Mouse (Mus musculus): ENCODE data around the gene Efnb1. TPM values are rescaled to one million over a fixed set of nuclear protein-coding genes. Genes with fewer than 3 reads are reported as not detected.

The Efnb1 gene
- polyA plus RNA-seq, 1 experiment from 2014 or later: 71.3 TPM

DNA sequence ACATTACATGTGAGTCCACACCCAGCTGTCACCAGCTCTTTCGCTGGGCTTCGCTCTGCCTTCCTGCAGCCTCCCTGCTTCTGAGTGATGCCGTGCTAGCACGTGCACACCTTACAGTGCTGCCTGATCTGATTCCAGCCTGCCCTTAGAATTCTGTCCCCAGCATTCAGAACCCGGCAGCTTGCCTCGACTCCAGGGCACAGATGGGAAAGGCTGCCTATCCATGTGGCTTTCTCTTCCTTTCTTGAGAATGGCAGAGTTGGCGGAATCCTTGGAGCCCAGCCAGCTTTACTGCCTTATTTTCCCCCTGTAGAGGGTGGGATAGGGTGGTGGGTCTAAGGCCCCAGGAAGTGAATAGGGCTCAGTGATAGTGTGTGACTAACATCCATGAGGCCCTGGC is 9.6 kb downstream of the Efnb1 start:
- Histone ChIP-seq H3K36me3 (replicated peaks) (peaks cover 83% of the 10 kb centered on the region), H3K9me3 (no peaks in the 10 kb centered on the region), H3K27ac (no peak overlapping the region), H3K27me3 (ENCODE audit: poor library complexity, severe bottlenecking) (peaks cover 99% of the 10 kb centered on the region), H3K4me3 (no peak overlapping the region), H3K4me1 (peaks cover 99% of the 10 kb centered on the region)
- DNase-seq (ENCODE audit: extremely low spot score, low spot score): no peak
- 89% methylated on average over 7 of the region's 7 CpGs for WGBS

DNA sequence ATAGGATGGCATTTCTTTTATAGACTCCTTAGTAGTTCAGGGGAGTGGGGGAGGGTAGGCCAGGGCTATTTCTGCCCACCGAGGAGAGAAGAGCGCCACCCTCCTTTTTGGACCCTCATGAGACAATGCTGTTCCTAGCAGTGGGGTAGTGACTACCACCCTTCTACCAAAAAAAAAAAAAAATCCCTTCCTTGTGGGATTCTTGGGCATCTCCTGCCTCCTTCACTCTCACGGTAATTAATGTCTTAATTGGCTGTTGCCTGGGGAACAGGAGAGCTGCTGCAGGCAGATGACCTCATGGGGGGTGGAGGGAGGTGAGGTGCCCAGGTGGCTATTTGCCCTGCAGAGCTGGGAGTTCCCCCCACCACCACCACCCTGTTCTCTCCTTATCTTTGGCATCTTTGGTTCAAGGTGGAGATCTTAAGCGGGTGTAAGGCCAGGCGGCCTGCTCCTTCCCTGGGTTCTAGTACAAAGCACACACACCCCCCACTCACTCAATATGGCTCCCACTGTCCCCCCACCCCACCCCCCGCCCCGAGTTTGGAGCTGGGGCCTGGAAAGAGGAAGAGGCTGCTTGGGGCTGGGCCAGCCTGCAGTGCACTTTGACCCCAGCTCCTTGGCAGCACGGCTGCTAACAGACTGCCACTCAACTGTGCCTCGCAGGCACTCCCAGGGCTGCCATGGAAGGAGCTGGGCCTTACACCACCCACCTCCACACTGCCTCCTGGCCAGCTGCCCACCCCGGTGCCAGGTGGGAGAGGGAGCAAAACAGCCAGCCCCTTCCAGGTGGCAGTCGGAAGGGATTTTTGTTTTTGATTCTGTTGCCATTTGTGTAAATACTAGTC is 12.4 kb downstream of the Efnb1 start:
- H3K27ac ChIP-seq: peak overlapping the region; percentile 57
- 48% methylated on average over 11 of the region's 11 CpGs for WGBS

DNA sequence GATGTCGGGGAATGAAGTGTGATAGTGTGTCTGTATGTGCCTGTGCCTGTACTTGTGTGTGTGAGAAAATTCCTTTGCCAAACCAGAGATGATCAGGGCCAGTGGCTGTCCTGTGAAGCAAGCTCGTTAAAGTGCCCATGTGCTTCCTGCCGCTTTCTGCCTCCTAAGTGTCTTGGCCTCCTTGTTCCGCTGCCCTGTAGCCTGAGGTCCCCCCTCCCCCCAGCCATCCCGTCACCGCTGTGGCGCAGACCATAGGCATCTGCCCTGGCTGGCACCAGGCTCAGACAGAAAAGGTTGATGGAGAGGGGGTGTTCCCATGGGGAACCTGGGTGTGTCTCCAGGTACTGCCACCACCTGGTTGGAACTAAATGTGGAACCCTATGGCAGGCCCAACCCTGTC is 13.1 kb downstream of the Efnb1 start:
- H3K9me3 ChIP-seq: no peaks in the 10 kb centered on the region
- H3K4me1 ChIP-seq: peaks cover 99% of the 10 kb centered on the region
- H3K4me3 ChIP-seq: no peak overlapping the region
- peaks cover 76% of the 10 kb centered on the region for H3K36me3 ChIP-seq (replicated peaks)
- no peak for DNase-seq (ENCODE audit: extremely low spot score, low spot score)
- 62% methylated on average over 7 of the region's 7 CpGs for WGBS
- no peak overlapping the region for H3K27ac ChIP-seq
- peaks cover 99% of the 10 kb centered on the region for H3K27me3 ChIP-seq (ENCODE audit: poor library complexity, severe bottlenecking)

More for the DNA sequence above, 12.4 kb downstream of the Efnb1 start:
- Histone ChIP-seq H3K9me3 (no peaks in the 10 kb centered on the region), H3K4me1 (peaks cover 99% of the 10 kb centered on the region), H3K36me3 (replicated peaks) (peaks cover 84% of the 10 kb centered on the region), H3K4me3 (no peak overlapping the region), H3K27me3 (ENCODE audit: poor library complexity, severe bottlenecking) (peaks cover 99% of the 10 kb centered on the region)
- no peak for DNase-seq (ENCODE audit: extremely low spot score, low spot score)

DNA sequence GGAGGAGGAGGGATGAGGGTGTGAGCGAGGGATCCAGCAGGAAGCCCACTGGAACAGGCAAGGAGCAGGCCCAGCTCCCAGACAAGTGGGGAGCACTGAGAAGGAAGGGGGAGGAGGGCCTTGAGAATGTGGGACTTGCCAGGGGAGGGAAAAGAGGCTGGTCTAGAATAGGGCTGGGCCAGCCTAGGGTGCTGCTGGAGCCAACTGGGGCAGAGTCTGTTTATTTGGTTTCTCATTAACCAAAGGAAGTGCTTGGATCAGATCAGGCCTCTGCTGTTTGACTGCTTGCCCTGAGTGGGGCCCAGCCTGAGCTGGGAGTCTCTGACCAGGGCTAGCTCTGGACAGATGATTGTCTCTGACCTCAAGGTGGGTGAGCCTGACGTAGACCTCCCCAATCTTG is 14.0 kb downstream of the Efnb1 start:
- Histone ChIP-seq H3K4me3 (no peak overlapping the region), H3K27me3 (ENCODE audit: poor library complexity, severe bottlenecking) (peaks cover 99% of the 10 kb centered on the region), H3K27ac (peak overlapping the region; percentile 62), H3K4me1 (peaks cover 93% of the 10 kb centered on the region), H3K36me3 (replicated peaks) (peaks cover 67% of the 10 kb centered on the region), H3K9me3 (no peaks in the 10 kb centered on the region)
- 78% methylated on average over 2 of the region's 2 CpGs for WGBS
- no peak for DNase-seq (ENCODE audit: extremely low spot score, low spot score)

DNA sequence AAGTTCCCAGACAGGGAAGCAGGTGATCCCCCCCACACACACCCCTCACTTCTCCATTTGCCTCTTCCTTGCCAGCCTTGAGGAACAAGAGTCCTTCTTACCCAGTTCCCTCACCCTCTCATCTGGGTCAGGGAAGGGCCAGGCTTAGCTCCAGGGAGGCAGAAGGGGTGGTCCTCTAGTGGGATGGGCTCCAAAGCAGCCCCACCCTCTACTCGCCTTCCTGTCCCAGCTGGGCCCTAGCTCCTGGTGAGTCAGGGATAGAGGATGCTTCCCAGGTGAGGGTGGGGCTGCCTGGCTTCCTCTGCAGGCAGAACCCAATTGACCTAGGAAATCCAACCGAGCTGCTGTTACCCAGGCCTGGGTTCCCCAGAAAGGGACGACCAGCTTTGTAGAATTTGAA is 14.8 kb downstream of the Efnb1 start:
- peaks cover 59% of the 10 kb centered on the region for H3K36me3 ChIP-seq (replicated peaks)
- WGBS: 56% methylated on average over 3 of the region's 3 CpGs

DNA sequence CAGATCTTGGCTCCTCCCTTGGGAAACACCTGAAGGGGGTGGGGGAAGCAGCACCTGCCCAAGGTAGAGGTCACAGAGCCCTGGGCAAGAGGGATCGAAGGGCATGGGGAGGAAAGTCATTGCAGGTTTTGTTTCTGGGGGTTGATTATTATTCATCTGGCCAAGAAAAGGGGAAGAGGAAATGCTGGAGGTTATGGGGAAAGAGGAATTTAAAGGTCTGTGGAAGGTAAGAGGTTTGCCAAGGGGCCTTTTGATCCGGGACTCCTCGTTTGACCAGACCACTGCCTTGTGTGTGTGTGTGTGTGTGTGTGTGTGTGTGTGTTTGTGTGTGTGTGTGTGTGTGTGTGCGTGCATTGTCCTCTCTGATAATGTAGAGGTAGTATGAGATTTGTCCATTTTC is 15.5 kb downstream of the Efnb1 start:
- no peak for DNase-seq (ENCODE audit: extremely low spot score, low spot score)
- Histone ChIP-seq H3K4me1 (peaks cover 80% of the 10 kb centered on the region), H3K27ac (no peak overlapping the region; the same call in 1 of the 2 replicates), H3K9me3 (no peaks in the 10 kb centered on the region), H3K36me3 (replicated peaks) (peaks cover 52% of the 10 kb centered on the region), H3K4me3 (no peak overlapping the region), H3K27me3 (ENCODE audit: poor library complexity, severe bottlenecking) (peaks cover 99% of the 10 kb centered on the region)
- 82% methylated on average over 4 of the region's 4 CpGs for WGBS

More for the DNA sequence above, 14.8 kb downstream of the Efnb1 start:
- Histone ChIP-seq H3K4me1 (peaks cover 85% of the 10 kb centered on the region), H3K27me3 (ENCODE audit: poor library complexity, severe bottlenecking) (peaks cover 99% of the 10 kb centered on the region), H3K27ac (peak overlapping the region; percentile 62; the same call in 1 of the 2 replicates), H3K4me3 (no peak overlapping the region), H3K9me3 (no peaks in the 10 kb centered on the region)
- DNase-seq (ENCODE audit: extremely low spot score, low spot score): no peak

DNA sequence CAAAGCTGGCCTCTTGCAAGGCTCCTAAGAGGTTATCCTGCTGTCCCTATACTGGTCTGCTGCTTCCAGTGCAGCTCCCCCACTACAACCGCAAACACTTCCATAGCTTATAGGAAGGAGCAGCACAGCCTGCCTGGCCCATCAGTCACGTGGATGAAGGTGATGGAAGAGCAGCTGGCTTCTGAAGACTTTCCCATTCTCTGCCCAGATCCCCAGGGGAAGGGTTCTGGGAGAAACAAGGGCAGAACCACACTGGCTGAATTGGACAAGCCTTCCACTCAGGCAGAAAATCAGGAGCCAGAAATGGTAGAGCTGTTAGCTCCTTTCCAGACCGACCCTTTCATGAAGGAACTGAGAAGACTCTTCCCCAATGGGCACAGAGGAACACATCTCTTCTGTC is 16.2 kb downstream of the Efnb1 start:
- Histone ChIP-seq H3K27me3 (ENCODE audit: poor library complexity, severe bottlenecking) (peaks cover 99% of the 10 kb centered on the region), H3K9me3 (no peaks in the 10 kb centered on the region), H3K4me3 (no peak overlapping the region), H3K27ac (peak overlapping the region; percentile 81), H3K36me3 (replicated peaks) (peaks cover 45% of the 10 kb centered on the region), H3K4me1 (peaks cover 77% of the 10 kb centered on the region)
- no peak for DNase-seq (ENCODE audit: extremely low spot score, low spot score)
- WGBS: 25% methylated on average over 3 of the region's 3 CpGs

DNA sequence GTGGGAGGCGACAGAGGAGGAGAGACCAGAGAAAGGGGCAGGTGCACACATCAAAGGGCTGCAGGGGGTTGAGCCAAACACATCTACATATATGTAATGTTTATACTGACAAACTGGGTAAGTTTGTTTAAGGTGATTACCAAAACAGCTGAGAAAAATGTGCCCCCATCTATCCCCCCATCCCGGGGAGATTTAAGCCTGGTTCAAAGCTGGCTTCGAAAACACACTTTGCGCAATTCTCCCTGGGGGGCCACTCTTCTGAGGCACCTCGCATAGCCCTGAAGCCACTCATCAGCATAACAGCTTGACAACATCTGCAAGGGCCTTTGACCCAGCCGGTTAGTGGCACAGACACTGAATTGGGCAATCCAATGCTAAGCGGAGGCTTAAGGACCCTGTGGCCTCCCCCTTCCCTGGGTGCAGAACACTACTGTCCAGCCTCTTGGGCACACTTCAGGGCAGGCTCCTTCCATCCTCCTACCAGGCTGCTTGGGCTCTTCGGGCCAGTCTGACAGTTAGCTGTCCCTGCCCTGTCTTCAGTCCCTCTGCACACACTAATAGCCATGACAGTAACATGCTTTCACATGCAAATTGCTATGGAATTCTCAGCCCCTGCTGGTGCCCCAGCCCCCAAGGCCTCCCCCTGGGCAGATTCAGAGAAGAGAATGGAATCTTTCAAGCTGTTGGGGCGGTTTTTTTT is 16.8 kb downstream of the Efnb1 start:
- peak overlapping the region; percentile 81 for H3K27ac ChIP-seq
- 23% methylated on average over 9 of the region's 9 CpGs for WGBS
- peaks cover 71% of the 10 kb centered on the region for H3K4me1 ChIP-seq
- H3K27me3 ChIP-seq (ENCODE audit: poor library complexity, severe bottlenecking): peaks cover 99% of the 10 kb centered on the region
- H3K9me3 ChIP-seq: no peaks in the 10 kb centered on the region
- peaks cover 39% of the 10 kb centered on the region for H3K36me3 ChIP-seq (replicated peaks)
- no peak for DNase-seq (ENCODE audit: extremely low spot score, low spot score)
- H3K4me3 ChIP-seq: no peak overlapping the region

DNA sequence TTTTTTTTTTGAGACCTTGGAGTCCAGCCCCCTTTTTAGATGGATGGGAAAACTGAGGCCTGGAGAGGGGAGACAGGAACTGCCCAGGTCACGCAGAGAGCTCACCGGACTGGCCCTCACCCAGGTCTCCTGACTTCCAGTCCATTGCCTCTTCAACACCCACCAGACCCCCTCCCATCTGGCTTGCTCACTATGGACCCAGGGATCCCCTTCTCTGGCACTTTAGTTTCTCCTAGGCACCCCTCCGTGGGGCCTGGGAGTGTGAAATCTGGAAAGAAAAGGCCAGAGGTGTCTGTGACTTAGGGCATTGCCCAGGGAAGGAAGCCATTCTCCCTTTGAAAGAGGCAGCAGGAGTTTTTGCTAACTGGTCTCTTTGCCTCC is 17.3 kb downstream of the Efnb1 start:
- Histone ChIP-seq H3K4me1 (peaks cover 66% of the 10 kb centered on the region), H3K27ac (peak overlapping the region; percentile 81), H3K4me3 (no peak overlapping the region), H3K27me3 (ENCODE audit: poor library complexity, severe bottlenecking) (peaks cover 99% of the 10 kb centered on the region), H3K36me3 (replicated peaks) (peaks cover 35% of the 10 kb centered on the region), H3K9me3 (no peaks in the 10 kb centered on the region)
- no peak for DNase-seq (ENCODE audit: extremely low spot score, low spot score)
- WGBS: 22% methylated on average over 3 of the region's 3 CpGs

DNA sequence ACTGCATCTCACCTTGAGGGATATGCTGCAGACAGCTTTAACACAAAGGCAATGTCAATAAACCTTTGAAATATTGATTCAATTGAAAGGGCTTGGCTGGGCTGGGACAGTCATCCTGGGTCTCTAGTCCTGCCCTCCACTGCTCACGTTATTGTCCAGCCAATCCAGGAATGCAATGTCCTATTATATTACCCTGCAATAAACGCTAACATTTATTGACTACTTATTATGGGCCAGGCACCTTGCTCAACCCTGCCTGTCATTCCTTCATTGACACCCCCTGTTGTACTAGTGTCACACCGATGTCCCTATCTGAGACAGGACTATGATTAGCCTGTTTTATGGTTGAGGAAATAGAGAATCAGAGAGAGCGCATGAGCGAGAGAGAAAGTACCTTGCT is 18.4 kb downstream of the Efnb1 start:
- no peak for DNase-seq (ENCODE audit: extremely low spot score, low spot score)
- H3K4me1 ChIP-seq: peaks cover 55% of the 10 kb centered on the region
- no peak overlapping the region for H3K4me3 ChIP-seq
- peaks cover 100% of the 10 kb centered on the region for H3K27me3 ChIP-seq (ENCODE audit: poor library complexity, severe bottlenecking)
- 91% methylated on average over 5 of the region's 5 CpGs for WGBS
- H3K36me3 ChIP-seq (replicated peaks): peaks cover 26% of the 10 kb centered on the region
- no peaks in the 10 kb centered on the region for H3K9me3 ChIP-seq
- peak overlapping the region; percentile 81; the same call in 1 of the 2 replicates for H3K27ac ChIP-seq

DNA sequence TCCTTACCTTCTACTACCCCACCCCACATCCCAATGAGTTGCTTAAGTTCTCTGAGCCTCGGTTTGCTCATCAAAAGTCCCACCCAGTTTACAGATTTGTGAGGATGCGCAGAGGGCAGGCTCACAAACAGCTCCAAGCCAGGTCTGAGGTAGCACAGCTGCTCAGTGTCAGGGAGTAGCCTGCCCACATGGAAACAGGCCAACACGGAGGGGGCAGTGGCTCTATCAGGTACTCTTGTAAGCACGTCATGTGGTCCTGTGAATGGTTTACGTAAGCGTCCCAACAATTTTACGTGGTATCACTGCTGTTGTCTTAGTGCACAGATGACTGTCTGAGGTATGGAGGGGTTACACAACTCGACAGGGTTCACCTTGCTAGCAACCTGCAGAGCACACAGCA is 23.1 kb downstream of the Efnb1 start:
- Histone ChIP-seq H3K36me3 (replicated peaks) (no peaks in the 10 kb centered on the region), H3K27ac (no peak overlapping the region), H3K4me3 (no peak overlapping the region), H3K27me3 (ENCODE audit: poor library complexity, severe bottlenecking) (peaks cover 100% of the 10 kb centered on the region), H3K9me3 (no peaks in the 10 kb centered on the region), H3K4me1 (peaks cover 9% of the 10 kb centered on the region)
- no peak for DNase-seq (ENCODE audit: extremely low spot score, low spot score)
- WGBS: 86% methylated on average over 8 of the region's 8 CpGs

DNA sequence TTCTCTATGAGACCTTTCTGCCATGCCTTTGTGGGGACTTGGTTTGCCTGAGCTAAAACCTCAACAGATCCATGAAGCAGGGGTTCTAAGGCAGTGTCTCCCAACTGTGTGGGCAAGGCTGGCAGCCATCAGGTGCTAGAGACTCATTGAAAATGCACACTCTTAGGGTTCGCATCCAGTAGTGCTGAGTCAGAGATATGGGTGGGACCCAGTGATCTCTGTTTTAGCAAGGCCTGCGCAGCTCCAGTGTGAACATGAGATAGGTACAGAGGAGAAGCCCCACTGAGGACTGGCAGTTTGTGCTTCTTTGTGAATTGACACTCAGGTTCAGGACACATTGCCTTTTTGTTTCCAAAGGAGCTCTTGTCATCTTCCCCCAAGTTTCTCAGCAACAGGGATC is 28.2 kb downstream of the Efnb1 start:
- H3K27me3 ChIP-seq (ENCODE audit: poor library complexity, severe bottlenecking): peaks cover 100% of the 10 kb centered on the region
- no peaks in the 10 kb centered on the region for H3K9me3 ChIP-seq
- DNase-seq (ENCODE audit: extremely low spot score, low spot score): no peak
- no peak overlapping the region for H3K4me3 ChIP-seq
- no peaks in the 10 kb centered on the region for H3K36me3 ChIP-seq (replicated peaks)
- WGBS: 96% methylated on average over 2 of the region's 2 CpGs
- H3K27ac ChIP-seq: no peak overlapping the region
- no peaks in the 10 kb centered on the region for H3K4me1 ChIP-seq

DNA sequence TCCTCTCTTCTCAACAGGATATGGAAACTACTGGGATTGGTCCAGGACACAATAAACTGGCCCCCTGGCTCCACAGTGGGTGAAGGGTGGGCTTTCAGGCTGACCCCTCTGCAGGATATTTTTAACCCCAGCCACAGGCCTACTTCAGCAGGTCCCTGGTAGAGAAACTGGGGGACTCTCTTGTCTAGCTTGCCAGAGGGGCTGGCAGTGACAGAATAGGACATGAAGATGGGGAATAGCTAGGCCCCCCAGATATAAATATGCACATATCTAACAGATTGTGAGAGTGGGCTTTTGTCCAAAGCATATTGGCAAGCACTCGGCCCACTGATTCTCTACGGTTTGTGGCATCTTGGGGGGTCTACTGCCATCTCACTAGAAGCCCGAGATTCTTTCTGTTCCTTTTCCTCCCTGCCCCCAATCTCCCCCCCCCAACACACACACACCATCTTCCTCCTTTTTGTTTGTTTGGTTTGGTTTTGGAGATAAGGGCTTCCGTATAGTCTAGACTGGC is 29.0 kb downstream of the Efnb1 start:
- Histone ChIP-seq H3K4me3 (no peak overlapping the region), H3K27me3 (ENCODE audit: poor library complexity, severe bottlenecking) (peaks cover 100% of the 10 kb centered on the region), H3K36me3 (replicated peaks) (no peaks in the 10 kb centered on the region), H3K4me1 (no peaks in the 10 kb centered on the region), H3K9me3 (no peaks in the 10 kb centered on the region), H3K27ac (0 out of 2 replicates have a peak overlapping the region, but pooled peaks have one; percentile 5)
- 81% methylated on average over 4 of the region's 4 CpGs for WGBS
- no peak for DNase-seq (ENCODE audit: extremely low spot score, low spot score)
